Mouse (Mus musculus) stomach, postnatal 0 days (tissue): ENCODE results near the gene Hoxd4. TPM values are rescaled to one million over a fixed set of nuclear protein-coding genes. Genes with fewer than 3 reads are reported as not detected.
A peak's percentile ranks its signal among the peaks of the same experiment; 100 is the strongest.

ENCODE experiments used
- ATAC-seq: fragments of 200-750 bp; cut with Nextera tagmentation; 2 replicates; pipeline ENCODE4 v1.8.0; 2017; ENCODE audit not compliant: low FRiP score, low TSS enrichment
- DNase-seq: peaks from one replicate; pipeline ENCODE4 v3.0.0-alpha.2; 2016; ENCODE audit warnings: low spot score
- H3K27ac ChIP-seq: fragments of 300-500 bp; sonication (generic); replicated peaks from 2 replicates; pipeline ENCODE4 v1.5.1; 2014; ENCODE audit warnings: mild to moderate bottlenecking, control low read depth
- H3K27me3 ChIP-seq: fragments of 300-500 bp; sonication (generic); 2 replicates; pipeline ENCODE4 v1.6.1; 2014; ENCODE audit warnings: low read length; ENCODE audit not compliant: control insufficient read depth, insufficient read depth
- H3K36me3 ChIP-seq: fragments of 300-500 bp; sonication (generic); 2 replicates; pipeline ENCODE4 v1.6.1; 2014; ENCODE audit warnings: low read length, mixed read lengths; ENCODE audit not compliant: control insufficient read depth, insufficient read depth
- H3K4me1 ChIP-seq: fragments of 300-500 bp; sonication (generic); replicated peaks from 2 replicates; pipeline ENCODE4 v1.6.1; 2014; ENCODE audit warnings: antibody characterized with exemption; ENCODE audit not compliant: control insufficient read depth, insufficient read depth
- H3K4me2 ChIP-seq: fragments of 300-500 bp; sonication (generic); replicated peaks from 2 replicates; pipeline ENCODE4 v1.6.1; 2014; ENCODE audit warnings: low read depth, mild to moderate bottlenecking, control low read depth, moderate library complexity
- H3K4me3 ChIP-seq: fragments of 300-500 bp; sonication (generic); 2 replicates; pipeline ENCODE4 v1.5.1; 2014; ENCODE audit warnings: low read depth, low read length, control low read depth
- H3K9ac ChIP-seq: fragments of 300-500 bp; sonication (generic); 2 replicates; pipeline ENCODE4 v1.6.1; 2014; ENCODE audit warnings: mild to moderate bottlenecking, low read length, control low read depth, mixed read lengths
- H3K9me3 ChIP-seq: fragments of 300-500 bp; sonication (generic); 2 replicates; pipeline ENCODE4 v1.6.1; 2016; ENCODE audit warnings: low read length; ENCODE audit not compliant: control insufficient read depth
- CTCF ChIP-seq: IDR thresholded peaks from 2 replicates; pipeline ENCODE4 v1.5.1; 2016; ENCODE audit warnings: antibody characterized with exemption, low read depth, mild to moderate bottlenecking, moderate library complexity
- EP300 ChIP-seq: optimal IDR thresholded peaks from 2 replicates; pipeline ENCODE3; 2016; ENCODE audit warnings: antibody characterized with exemption
- WGBS: fragments of 180-500 bp; shearing (Covaris S2); extraction: QIAGEN DNeasy Blood & Tissue Kit; methylation state at CpG from one replicate; pipeline ENCODE4 v1.1.7; 2014; 5-methylcytosine and 5-hydroxymethylcytosine counted together
- polyA plus RNA-seq: library from polyadenylated mRNA; unstranded; fragments of >200 nt; fragmentation: Nextera tagmentation; extraction: Ambion mirVana; gene quantifications from 2 replicates; pipeline ENCODE4 v1.2.1, GENCODE M21; 2015

Gene Hoxd4
- polyA plus RNA-seq, 1 experiment from 2014 or later: 0.08 TPM

- Histone ChIP-seq H3K4me2 (no peak overlapping the region), H3K36me3 (no peaks in the 10 kb centered on the region), H3K9me3 (no peaks in the 10 kb centered on the region), H3K9ac (no peak overlapping the region), H3K4me3 (0 out of 2 replicates have a peak overlapping the region, but pooled peaks have one; percentile 10), H3K27ac (no peak overlapping the region), H3K27me3 (peaks cover 44% of the 10 kb centered on the region), H3K4me1 (no peaks in the 10 kb centered on the region; the same call in 1 of the 2 replicates)
- WGBS: 6% methylated on average over 55 of the region's 58 CpGs
- no peak for DNase-seq
- no peak for ATAC-seq
- no peak for TF ChIP-seq EP300
- TF ChIP-seq CTCF: no peak
Measured at GRCm38 (mm10) chr2:74746298-74746921, 34.7 kb downstream of the Hoxd4 start.

DNA sequence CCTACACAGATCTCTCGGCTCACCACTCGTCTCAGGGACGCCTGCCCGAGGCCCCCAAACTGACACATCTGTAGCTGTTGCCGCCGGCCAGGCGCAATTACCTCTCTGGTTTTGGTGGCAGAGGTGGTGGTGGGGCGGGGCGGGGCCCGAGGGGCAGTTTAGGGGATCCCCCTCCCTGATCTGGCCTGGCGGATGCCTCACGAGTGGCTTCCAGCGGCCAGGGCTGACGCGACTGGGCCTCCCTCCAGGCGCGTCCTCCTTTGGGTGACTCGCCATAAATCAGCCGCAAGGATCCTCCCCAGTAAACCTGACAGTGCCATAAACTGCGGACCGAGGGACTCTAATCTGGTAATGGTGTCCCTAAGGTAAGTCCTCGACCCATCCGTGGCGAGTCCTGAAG, 35.3 kb downstream of the Hoxd4 start:
- no peak for TF ChIP-seq EP300
- TF ChIP-seq CTCF: no peak
- Histone ChIP-seq H3K27ac (no peak overlapping the region), H3K4me2 (no peak overlapping the region), H3K27me3 (peaks cover 50% of the 10 kb centered on the region), H3K9me3 (no peaks in the 10 kb centered on the region), H3K36me3 (no peaks in the 10 kb centered on the region), H3K4me1 (no peaks in the 10 kb centered on the region; the same call in 1 of the 2 replicates), H3K4me3 (0 out of 2 replicates have a peak overlapping the region, but pooled peaks have one; percentile 10), H3K9ac (no peak overlapping the region)
- WGBS: 10% methylated on average over 24 of the region's 24 CpGs
- ATAC-seq: 0 out of 2 replicates have a peak, but pooled peaks have one; percentile 26
- DNase-seq: no peak

- no peak for DNase-seq
- H3K36me3 ChIP-seq: no peaks in the 10 kb centered on the region
- no peaks in the 10 kb centered on the region; the same call in 1 of the 2 replicates for H3K4me1 ChIP-seq
- H3K9me3 ChIP-seq: no peaks in the 10 kb centered on the region
- WGBS: 18% methylated on average over 11 of the region's 11 CpGs
- TF ChIP-seq EP300: no peak
- TF ChIP-seq CTCF: no peak
- no peak overlapping the region for H3K4me2 ChIP-seq
- no peak overlapping the region for H3K4me3 ChIP-seq
- H3K9ac ChIP-seq: no peak overlapping the region
- H3K27me3 ChIP-seq: peaks cover 54% of the 10 kb centered on the region
- H3K27ac ChIP-seq: no peak overlapping the region
- no peak for ATAC-seq
Measured at GRCm38 (mm10) chr2:74747661-74748141, 36.0 kb downstream of the Hoxd4 start.

- ATAC-seq (no peak), DNase-seq (no peak)
- TF ChIP-seq CTCF: no peak
- TF ChIP-seq EP300: no peak
- 22% methylated on average over 9 of the region's 9 CpGs for WGBS
- no peak overlapping the region for H3K9ac ChIP-seq
- H3K36me3 ChIP-seq: no peaks in the 10 kb centered on the region
- H3K4me2 ChIP-seq: no peak overlapping the region
- no peak overlapping the region for H3K4me3 ChIP-seq
- H3K27ac ChIP-seq: no peak overlapping the region
- H3K27me3 ChIP-seq: peaks cover 58% of the 10 kb centered on the region
- H3K9me3 ChIP-seq: no peaks in the 10 kb centered on the region
- no peaks in the 10 kb centered on the region; the same call in 1 of the 2 replicates for H3K4me1 ChIP-seq
Measured at GRCm38 (mm10) chr2:74748436-74748995, 36.8 kb downstream of the Hoxd4 start.

GRCm38 (mm10) chr2:74749337-74750121, 37.8 kb downstream of the Hoxd4 start:
- Histone ChIP-seq H3K27me3 (peaks cover 54% of the 10 kb centered on the region), H3K4me3 (peak overlapping the region; percentile 20), H3K36me3 (no peaks in the 10 kb centered on the region), H3K27ac (no peak overlapping the region), H3K4me2 (peak overlapping the region; percentile 39), H3K9me3 (no peaks in the 10 kb centered on the region), H3K4me1 (no peaks in the 10 kb centered on the region; the same call in 1 of the 2 replicates), H3K9ac (no peak overlapping the region)
- TF ChIP-seq EP300 (no peak), CTCF (no peak)
- DNase-seq (no peak), ATAC-seq (0 out of 2 replicates have a peak, but pooled peaks have one; percentile 23)
- 2% methylated on average over 47 of the region's 47 CpGs for WGBS
